Mouse (Mus musculus) frontal cortex, adult 2 months (tissue): ENCODE data around the gene Fut1. TPM values are rescaled to one million over a fixed set of nuclear protein-coding genes. Genes with fewer than 3 reads are reported as not detected.
A peak's percentile ranks its signal among the peaks of the same experiment; 100 is the strongest.

Experiments used
- DNase-seq, 2 experiments: peaks; one replicate each; pipeline ENCODE4 v3.0.0; 2022; ENCODE audit warnings: low spot score in 1 of 2; ENCODE audit errors: extremely low spot score in 1 of 2
- polyA plus RNA-seq: library from polyadenylated mRNA; depleted of rRNA; stranded (reverse); fragments of >200 nt; gene quantifications from 2 replicates; pipeline ENCODE4 v1.2.3, GENCODE M21; 2012

Fut1 gene
- polyA plus RNA-seq, 1 experiment = 0.08 TPM

DNA sequence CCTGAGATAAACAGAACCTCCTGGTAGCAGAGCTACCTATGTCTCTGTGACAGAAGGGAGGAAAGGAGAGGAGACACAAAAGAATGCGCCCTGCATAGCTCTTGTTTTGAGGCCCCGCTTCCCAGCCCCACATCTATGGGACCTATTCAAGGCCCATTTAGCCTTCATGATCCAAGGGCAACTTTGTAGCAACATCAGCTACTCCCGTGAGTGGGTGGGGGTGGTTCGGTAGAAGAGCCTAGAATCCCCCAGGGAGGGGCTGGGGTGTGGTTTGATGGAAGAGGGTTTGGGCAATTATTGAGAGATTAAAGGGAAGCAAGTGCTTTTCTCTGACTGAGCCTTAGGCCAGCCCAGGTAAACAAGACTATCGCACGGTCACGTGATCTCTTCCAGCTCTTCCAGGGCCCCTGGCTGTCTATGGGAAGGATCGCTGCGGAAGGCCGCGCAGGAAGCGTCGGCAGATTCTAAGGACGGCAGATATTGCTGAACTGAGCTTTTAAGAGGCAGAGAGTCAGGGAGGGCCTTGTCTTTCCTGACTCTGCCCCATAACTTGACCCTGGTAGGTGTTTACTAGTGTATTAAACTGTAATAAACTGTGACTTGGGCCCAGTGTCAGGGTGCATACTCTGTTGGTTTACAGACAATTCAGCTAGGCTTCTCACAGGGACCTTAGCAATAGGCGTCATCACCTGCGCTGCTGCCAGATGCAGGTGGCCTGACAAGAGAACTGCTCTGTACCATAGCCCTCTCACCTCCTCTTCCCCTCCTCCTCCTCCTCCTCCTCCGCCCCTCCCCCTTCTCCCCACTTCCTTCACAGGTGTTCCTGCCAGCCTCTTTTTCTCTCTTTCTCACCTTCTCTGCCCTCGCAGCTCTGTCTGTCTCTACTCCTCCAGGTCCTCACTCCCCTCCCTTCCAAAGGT is 17.9 kb upstream of the Fut1 start:
- DNase-seq = no peak

DNA sequence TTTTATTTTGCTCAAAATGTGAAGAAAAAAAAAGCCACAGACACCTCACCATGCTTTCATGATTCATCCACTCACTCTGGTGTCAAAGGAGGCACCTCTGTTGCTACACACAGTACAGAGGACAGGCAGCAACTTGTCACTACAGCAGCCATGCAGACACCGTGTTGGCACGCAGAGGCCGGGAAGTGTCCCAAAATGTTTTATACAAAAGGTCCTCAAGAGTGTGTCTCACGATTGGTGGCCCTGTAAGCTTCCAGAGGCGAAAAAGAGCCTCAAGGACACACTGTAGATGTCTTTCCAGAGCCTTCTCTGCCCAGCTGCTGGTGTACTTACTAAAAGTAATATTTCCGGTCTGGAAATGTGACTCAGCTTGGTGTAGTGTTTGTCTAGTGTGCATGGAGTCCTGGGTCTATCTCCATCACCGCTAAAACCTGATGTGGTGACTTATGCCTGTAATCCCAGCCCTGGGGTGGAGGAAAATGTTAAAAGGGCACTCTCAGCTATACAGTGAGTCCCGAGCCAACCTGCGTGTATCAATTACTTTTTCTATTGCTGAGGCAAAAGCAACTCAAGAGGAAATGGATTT is 11.3 kb upstream of the Fut1 start:
- no peak for DNase-seq

DNA sequence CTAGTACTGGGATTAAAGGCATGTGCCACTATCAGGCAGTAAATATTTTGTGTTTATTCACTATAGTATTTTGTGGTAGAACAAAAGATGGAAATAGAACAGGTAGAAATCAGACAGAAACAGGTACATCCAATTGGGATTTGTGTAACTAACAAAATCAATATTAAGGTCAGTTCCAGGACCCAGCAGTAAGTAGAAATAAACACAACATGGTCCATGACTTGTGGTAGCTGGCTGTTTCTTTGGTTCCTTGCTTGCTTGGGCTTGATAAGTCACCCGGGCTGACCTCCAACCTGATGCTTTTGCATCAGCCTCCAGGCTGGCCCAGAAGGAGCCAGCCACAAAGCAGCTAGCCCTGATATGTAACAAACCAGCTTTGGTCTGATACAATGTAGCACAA is 7.6 kb upstream of the Fut1 start:
- no peak for DNase-seq

DNA sequence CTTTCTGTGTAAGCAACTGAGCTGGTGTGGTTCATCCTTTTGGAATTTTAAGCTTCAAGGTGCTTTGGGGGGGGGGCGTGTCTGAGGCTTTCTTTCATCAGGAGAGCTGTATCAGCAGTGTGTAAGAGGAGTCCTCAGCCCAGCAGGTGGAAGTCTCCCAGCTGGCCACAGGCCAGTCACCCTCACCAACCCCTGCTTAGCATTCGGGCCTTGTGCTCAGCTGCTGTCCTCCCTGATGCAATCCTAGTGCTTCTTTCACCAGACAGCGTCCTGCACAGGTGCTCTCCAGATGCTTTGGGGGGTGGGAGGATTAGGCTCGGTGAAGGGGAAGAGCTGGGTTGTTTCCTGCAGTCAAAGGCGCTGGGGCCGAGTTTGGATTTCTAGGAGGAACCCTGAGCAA is 812 bp upstream of the Fut1 start:
- DNase-seq = no peak

DNA sequence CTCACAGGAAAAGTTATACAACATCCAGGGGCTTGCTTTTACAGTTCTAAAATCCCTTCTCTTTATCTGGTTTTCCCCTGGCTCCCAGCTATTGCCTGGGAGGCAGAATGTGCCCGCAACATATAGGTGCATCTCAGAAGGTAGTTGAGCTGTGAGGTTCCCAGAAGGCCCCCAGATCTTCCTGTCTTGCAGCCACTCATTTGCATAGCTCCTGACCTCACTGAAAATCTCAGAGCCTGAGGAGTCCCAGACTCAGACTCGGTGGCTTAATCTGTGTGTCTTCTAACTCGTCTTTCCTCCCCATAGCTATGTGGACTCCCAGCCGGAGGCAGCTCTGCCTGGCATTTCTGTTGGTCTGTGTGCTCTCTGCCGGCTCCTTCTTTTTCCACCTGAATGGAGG is 1.2 kb downstream of the Fut1 start:
- DNase-seq = no peak

DNA sequence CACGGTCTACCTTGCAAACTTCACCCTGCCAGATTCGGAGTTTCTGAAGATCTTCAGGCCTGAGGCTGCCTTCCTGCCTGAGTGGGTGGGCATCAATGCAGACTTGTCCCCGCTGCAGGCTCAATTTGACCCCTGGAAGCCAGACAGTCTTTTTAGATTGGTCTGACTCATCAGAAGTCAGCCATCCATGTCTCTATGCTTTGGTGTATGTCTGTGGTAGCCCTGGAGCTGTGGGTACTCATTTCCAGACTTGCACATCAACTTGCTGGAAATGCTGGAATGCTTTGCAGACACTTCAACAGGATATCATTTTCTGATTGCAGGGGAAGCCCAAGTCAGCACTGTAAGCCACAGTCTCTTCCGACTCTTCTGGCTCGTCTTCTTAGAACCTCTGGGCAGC is 2.5 kb downstream of the Fut1 start:
- no peak for DNase-seq

DNA sequence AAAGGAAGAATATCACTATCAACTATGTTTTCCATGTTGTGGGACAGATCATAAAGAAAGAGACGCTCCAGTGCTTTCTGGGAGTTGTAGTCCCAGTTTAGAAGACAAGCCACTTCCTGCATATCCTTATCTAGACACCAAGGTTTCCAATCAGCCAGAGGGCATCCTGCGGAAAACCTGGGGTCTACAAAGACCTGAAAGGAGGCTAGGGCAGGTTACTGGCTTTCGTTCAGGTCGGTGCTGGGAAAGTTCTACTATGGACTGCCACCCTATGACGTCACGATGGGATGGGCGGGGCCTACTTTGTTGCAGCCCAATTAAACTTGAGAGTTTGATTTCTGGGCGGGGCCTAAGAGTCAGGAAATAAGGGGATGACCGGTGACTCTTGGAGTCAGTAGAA is 4.4 kb downstream of the Fut1 start, which contains the start of gene Izumo1:
Gene Izumo1, plus strand, starts transcription at position 369 of the 400 bp plus-strand sequence.
- DNase-seq = no peak

DNA sequence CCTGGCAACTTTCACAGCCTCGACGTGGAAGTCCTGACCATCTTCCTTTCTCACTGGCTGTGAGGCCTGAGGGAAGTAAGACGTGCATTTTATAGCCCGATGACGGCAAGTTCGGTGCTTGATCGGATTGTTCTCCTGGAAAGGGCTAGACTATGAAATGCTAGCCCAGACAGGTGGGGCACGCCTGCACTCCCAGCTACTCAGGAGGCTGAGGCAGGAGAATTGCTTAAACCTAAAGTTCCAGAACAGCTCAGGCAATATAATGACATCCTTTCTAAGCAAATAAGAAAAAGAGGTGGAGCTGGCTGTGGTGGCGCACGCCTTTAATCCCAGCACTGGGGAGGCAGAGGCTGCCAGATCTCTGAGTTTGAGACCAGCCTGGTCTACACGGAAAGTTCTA is 6.4 kb downstream of the Fut1 start:
- no peak for DNase-seq

DNA sequence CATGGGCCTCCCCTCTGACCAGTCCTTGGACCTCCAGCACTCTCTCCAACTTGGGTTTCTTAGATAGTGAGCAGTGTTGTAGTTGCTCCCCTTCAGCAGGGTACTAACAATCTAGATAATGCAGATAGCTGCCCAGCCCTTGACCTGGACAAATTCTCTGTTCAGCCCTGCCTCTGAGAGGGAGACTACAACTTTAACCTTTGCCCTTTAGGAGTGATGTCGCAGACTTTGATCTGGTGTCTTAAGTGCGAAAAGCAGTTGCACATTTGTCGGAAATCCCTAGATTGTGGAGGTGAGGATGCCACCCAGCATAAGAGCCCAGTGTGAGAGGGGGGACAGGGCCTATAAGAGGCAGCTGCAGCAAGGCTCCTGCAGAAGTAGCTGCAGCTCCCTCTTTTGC is 7.6 kb downstream of the Fut1 start:
- DNase-seq = no peak

DNA sequence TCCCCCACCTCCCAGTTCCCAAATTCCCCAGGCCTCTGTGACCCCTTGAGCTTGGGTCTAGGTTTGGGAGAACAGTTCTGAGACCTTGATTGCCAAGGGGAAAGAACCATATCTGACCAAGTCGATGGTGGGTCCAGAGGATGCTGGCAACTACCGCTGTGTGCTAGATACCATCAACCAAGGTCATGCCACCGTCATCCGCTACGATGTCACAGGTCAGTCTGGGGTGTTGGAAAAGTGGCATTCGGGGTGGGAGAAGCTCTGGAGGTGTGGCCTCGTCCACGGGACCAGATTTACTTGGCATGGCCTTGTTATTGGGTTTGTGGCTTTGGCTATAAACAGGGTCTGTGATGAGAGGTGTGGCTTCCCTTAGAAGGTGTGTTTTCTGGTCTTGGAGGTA is 8.4 kb downstream of the Fut1 start:
- no peak for DNase-seq

DNA sequence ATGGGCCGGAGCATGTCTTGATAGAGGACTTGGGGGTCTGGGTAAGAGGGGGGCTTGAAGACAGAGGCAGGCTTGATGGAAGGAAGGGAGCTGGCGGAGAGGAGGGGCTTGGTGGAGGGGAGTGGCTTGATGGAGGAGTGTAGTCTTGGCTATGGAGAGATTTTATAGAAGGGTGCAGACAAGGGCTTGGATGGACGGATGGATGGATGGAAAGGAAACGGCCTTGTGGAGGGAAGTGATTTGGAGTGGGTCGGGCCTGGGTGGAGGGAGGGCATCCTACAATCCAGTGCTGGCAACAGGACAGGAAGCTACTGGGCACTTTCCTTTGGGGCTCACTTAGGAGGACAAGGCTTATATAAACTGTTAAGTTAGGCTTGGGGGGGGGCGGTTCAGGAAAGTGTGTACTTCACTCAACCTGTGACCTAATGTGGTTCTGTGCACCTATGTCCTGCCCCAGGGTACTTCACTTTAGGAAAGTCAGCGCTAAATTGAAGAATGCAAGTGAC is 9.5 kb downstream of the Fut1 start:
- no peak for DNase-seq

DNA sequence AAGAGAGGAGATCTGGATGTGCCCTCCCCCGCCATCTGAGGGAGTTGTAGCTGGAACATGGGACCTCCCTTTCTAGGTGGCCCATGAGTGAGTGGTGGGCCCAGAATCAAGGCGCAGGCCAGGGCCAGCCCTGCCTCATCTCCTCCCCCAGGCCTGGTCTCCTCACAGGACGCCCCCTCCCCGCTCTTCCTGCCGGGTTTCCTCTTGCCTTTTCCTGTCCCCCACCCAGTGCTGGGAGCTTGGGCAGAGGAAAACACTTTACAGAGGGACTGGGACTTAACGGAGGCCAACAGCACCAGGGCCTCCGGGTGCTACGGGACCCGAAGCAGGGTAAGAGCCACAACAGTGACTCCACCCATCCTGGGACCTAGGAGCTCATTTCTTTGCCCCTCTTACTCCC is 10.2 kb downstream of the Fut1 start, which contains the start of gene Rasip1:
Gene Rasip1, plus strand, starts transcription at position 228 of the 400 bp plus-strand sequence.
- no peak for DNase-seq

DNA sequence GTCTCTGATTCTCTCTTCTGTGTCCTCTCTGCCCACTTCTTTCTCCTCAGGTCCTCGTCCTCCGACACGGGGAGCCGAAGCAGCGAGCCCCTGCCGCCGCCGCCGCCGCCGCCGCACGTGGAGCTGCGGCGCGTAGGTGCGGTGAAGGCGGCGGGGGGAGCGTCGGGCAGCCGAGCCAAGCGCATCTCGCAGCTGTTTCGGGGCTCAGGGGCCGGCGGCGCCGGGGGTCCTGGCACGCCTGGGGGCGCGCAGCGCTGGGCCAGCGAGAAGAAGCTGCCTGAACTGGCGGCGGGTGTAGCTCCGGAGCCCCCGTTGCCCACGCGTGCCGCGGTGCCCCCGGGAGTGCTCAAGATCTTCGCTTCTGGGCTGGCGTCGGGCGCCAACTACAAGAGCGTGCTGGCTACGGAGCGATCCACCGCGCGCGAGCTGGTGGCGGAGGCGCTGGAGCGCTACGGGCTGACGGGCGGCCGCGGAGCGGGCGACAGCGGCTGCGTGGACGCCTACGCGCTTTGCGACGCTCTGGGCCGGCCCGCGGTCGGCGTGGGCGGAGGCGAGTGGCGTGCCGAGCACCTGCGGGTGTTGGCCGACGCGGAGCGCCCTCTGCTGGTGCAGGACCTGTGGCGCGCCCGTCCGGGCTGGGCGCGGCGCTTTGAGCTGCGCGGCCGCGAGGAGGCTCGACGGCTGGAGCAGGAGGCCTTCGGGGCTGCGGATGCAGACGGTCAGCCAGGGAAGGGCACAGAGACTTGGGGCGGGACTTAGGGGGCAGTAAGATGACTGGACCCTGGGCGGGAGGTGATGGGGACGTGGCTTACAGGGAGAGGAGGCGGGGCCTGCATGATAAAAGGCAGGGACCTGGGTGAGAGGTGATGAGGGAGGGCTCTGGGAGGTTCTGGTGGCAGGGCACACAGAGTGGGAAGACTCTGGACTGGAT is 11.5 kb downstream of the Fut1 start:
- peak in 1 of 2 experiments; percentile 80 for DNase-seq

DNA sequence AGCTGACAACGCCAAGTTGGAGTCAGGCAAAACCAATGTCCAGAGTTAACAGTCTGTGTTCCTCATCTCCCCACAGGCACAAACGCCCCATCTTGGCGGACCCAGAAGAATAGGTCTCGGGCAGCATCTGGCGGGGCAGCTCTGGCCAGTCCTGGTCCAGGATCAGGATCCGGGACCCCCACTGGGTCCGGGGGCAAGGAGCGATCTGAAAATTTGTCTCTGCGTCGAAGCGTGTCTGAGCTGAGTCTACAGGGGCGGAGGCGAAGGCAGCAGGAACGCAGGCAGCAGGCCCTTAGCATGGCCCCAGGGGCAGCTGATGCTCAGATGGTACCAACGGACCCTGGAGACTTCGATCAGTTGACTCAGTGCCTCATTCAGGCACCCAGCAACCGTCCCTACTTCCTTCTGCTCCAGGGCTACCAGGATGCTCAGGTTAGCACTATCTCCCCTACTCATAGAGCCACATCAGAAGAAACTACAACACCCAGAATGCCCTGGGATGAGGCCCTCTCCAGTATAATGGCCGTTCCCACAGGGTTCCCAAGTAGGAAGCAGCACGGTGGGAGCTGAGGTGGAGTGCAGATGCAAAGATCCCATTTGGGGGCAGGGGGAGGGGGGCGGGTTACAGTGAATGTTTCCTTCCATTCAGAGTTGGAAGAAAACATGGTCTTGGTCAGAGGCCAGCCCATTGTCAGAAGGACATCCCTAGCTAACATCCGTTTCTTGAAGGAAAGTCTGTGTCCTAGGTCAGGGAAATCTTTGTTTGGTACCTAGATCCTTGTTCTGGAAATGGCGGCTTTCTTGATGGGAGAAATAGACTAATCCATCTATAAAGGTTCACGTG is 13.2 kb downstream of the Fut1 start:
- no peak for DNase-seq

DNA sequence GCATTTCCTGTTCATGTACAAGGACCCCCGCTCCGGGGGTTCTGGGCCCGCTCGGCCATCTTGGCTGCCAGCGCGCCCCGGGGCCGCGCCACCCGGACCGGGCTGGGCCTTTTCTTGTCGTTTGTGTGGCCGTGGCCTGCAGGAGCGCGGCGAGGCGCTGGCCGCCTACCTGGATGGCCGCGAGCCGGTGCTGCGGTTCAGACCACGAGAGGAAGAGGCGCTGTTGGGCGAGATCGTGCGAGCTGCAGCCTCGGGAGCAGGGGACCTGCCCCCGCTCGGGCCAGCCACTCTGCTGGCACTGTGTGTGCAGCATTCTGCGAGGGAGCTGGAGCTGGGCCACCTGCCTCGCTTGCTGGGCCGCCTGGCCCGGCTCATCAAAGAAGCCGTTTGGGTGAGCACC is 15.4 kb downstream of the Fut1 start:
- DNase-seq = no peak

DNA sequence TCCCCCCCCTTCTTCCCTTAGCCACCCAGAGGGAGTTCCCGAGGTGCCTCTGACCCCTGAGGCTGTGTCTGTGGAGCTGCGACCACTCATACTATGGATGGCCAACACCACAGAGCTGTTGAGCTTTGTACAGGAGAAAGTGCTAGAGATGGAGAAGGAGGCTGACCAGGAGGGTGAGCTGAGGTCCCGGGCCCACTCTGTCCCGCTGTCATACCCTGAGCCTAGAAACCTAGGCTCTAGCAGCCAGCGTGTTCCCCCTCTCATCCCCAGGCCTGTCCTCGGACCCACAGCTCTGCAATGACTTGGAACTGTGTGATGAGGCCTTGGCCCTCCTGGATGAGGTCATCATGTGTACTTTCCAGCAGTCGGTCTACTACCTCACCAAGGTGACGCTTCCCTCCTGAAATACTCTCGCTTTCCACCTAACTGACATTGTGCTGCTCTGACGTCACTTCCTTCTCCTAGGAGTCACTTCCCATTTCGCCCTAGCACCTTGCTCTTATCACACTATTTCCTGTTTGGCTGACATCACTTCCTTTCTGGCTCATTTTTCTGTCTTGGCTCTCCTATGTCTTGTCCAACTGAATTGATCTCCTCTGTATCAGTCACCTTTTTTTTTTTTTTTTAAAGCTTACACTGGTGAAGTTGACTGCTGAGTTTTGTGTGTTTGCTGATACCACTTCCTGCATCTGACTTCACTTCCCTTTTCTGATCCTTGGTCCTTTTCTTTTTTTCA is 18.0 kb downstream of the Fut1 start:
- DNase-seq = no peak

DNA sequence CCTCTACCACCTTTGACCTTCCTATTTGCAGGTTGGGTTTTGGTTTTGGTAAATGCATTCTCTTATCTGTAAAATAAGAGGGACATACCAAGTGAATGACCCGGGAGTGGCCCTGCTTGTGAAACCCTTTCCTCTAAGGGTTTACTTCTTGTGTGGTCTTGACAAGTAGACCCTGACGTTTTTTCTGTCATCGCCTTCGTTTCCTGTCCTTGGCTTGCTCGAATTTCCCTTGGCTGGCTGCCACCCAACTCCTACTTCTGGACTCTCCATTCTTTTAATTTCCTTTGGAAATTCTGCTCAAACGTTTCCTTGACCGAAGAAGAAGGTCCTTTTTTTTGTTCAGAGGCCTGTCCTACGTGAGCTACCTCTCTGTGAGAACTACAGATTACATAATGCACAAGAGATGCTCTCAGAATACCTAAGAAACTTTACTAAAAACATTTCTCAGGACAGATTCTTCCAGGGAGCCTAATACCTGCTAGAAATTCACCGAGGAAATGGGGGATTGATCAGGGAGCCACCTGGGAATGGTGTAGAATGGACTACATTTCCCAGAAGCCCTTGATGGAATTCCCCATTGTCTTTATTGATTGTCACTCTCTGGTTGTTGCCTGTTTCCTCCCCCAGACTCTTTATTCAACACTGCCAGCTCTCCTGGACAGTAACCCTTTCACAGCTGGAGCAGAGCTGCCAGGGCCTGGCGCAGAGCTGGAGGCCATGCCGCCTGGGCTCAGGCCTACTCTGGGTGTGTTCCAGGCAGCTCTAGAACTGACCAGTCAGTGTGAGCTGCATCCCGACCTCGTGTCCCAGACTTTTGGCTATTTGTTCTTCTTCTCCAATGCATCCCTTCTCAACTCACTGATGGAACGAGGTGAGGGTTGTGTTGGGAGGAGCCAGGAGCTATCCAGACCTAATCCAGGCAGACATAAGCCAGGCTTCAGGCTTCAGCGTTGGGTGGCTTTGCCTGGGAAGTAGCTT is 18.9 kb downstream of the Fut1 start:
- DNase-seq = no peak

DNA sequence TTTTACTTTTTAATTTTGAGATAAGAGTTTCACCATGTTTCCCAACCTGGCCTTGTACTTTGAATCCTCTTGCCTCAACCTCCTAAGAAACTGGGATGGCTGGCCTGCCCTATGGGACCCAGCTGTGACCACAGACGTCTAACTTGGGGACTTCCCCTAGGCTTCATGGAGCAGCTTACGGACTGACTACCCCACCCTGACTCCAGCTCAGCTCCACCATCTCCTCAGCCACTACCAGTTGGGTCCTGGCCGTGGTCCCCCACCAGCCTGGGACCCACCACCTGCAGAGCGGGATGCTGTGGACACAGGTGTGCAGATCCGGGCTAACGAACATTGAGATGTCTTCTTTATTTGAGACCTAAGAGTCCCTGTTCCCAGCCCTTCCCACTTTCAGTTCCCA is 20.6 kb downstream of the Fut1 start:
- no peak for DNase-seq
